Mouse (Mus musculus) midbrain, embryonic 10.5 days (tissue): ENCODE measurements at regions not wholly inside any gene's neighbourhood (a gene's known extent, or its start where the extent isn't known, plus 50 kb on each side); places are given as distances from the start of the nearest gene placed in this dataset.
A peak's percentile ranks its signal among the peaks of the same experiment; 100 is the strongest.

Experiments
- DNase-seq: peaks from one replicate; pipeline ENCODE4 v3.0.0-alpha.2; 2017; ENCODE audit warnings: low spot score
- H3K27ac ChIP-seq: fragments of 300-500 bp; sonication (generic); replicated peaks from 2 replicates; pipeline ENCODE4 v1.5.1; 2016; ENCODE audit warnings: mild to moderate bottlenecking
- H3K27me3 ChIP-seq: fragments of 300-500 bp; sonication (generic); 2 replicates; pipeline ENCODE4 v1.6.1; 2016; ENCODE audit warnings: low read depth, mild to moderate bottlenecking; ENCODE audit not compliant: poor library complexity, severe bottlenecking
- H3K36me3 ChIP-seq: fragments of 300-500 bp; sonication (generic); 2 replicates; pipeline ENCODE4 v1.6.1; 2016; ENCODE audit warnings: mild to moderate bottlenecking, moderate library complexity
- H3K4me1 ChIP-seq: fragments of 300-500 bp; sonication (generic); 2 replicates; pipeline ENCODE4 v1.6.1; 2016
- H3K4me3 ChIP-seq: fragments of 300-500 bp; sonication (generic); 2 replicates; pipeline ENCODE4 v1.5.1; 2016; ENCODE audit warnings: mild to moderate bottlenecking, moderate library complexity
- H3K9me3 ChIP-seq: fragments of 300-500 bp; sonication (generic); replicated peaks from 2 replicates; pipeline ENCODE4 v1.6.1; 2016; ENCODE audit warnings: mild to moderate bottlenecking
- WGBS: fragments of 180-500 bp; shearing (Covaris S2); methylation state at CpG from one replicate; pipeline ENCODE4 v1.1.7; 2016; 5-methylcytosine and 5-hydroxymethylcytosine counted together

GRCm38 (mm10) chr14:97431221-97431620 lies 738.3 kb downstream of the Dach1 start:
- 87% methylated on average over 3 of the region's 3 CpGs for WGBS
- Histone ChIP-seq H3K9me3 (no peaks in the 10 kb centered on the region), H3K4me3 (no peak overlapping the region), H3K27me3 (no peaks in the 10 kb centered on the region), H3K36me3 (no peaks in the 10 kb centered on the region), H3K27ac (no peak overlapping the region), H3K4me1 (no peaks in the 10 kb centered on the region)
- no peak for DNase-seq

- no peak overlapping the region for H3K4me3 ChIP-seq
- H3K27me3 ChIP-seq, result no peaks in the 10 kb centered on the region
- no peak for DNase-seq
- no peaks in the 10 kb centered on the region for H3K9me3 ChIP-seq
- no peaks in the 10 kb centered on the region for H3K36me3 ChIP-seq
- no peaks in the 10 kb centered on the region for H3K4me1 ChIP-seq
- WGBS, result 64% methylated on average over 3 of the region's 3 CpGs
- H3K27ac ChIP-seq, result no peak overlapping the region
Observed at GRCm38 (mm10) chr14:97403176-97403795, 766.3 kb downstream of the Dach1 start.

- Histone ChIP-seq H3K4me1 (peaks cover 12% of the 10 kb centered on the region; the same call in 1 of the 2 replicates), H3K27ac (peak overlapping the region; percentile 42; the same call in 1 of the 2 replicates), H3K4me3 (no peak overlapping the region), H3K27me3 (no peaks in the 10 kb centered on the region), H3K9me3 (no peaks in the 10 kb centered on the region), H3K36me3 (no peaks in the 10 kb centered on the region)
- DNase-seq, result no peak
- WGBS, result 73% methylated on average over 7 of the region's 7 CpGs
Observed at GRCm38 (mm10) chr14:97396385-97396784, 773.2 kb downstream of the Dach1 start.

GRCm38 (mm10) chr14:97395750-97396377 lies 773.7 kb downstream of the Dach1 start:
- DNase-seq, result no peak
- 72% methylated on average over 7 of the region's 7 CpGs for WGBS

GRCm38 (mm10) chr14:97389005-97389404 lies 780.6 kb downstream of the Dach1 start:
- DNase-seq, result no peak
- no peaks in the 10 kb centered on the region for H3K27me3 ChIP-seq
- no peaks in the 10 kb centered on the region for H3K4me1 ChIP-seq
- H3K36me3 ChIP-seq, result no peaks in the 10 kb centered on the region
- 70% methylated on average over 2 of the region's 2 CpGs for WGBS
- H3K9me3 ChIP-seq, result no peaks in the 10 kb centered on the region
- H3K4me3 ChIP-seq, result no peak overlapping the region
- H3K27ac ChIP-seq, result no peak overlapping the region

More at GRCm38 (mm10) chr14:97395750-97396377, 773.7 kb downstream of the Dach1 start:
- H3K4me3 ChIP-seq, result no peak overlapping the region
- peak overlapping the region; percentile 42; the same call in 1 of the 2 replicates for H3K27ac ChIP-seq
- no peaks in the 10 kb centered on the region for H3K27me3 ChIP-seq
- no peaks in the 10 kb centered on the region for H3K36me3 ChIP-seq
- no peaks in the 10 kb centered on the region for H3K9me3 ChIP-seq
- peaks cover 12% of the 10 kb centered on the region; the same call in 1 of the 2 replicates for H3K4me1 ChIP-seq

- no peak overlapping the region for H3K27ac ChIP-seq
- no peaks in the 10 kb centered on the region for H3K4me1 ChIP-seq
- no peaks in the 10 kb centered on the region for H3K9me3 ChIP-seq
- WGBS, result 79% methylated on average over 3 of the region's 3 CpGs
- H3K4me3 ChIP-seq, result no peak overlapping the region
- no peak for DNase-seq
- no peaks in the 10 kb centered on the region for H3K27me3 ChIP-seq
- no peaks in the 10 kb centered on the region for H3K36me3 ChIP-seq
Observed at GRCm38 (mm10) chr14:97380131-97380530, 789.4 kb downstream of the Dach1 start.

GRCm38 (mm10) chr14:97356915-97357314 lies 812.6 kb downstream of the Dach1 start:
- no peak overlapping the region for H3K4me3 ChIP-seq
- no peak for DNase-seq
- H3K4me1 ChIP-seq, result no peaks in the 10 kb centered on the region
- WGBS, result 89% methylated on average over 7 of the region's 7 CpGs
- H3K9me3 ChIP-seq, result no peaks in the 10 kb centered on the region
- no peaks in the 10 kb centered on the region for H3K27me3 ChIP-seq
- no peaks in the 10 kb centered on the region for H3K36me3 ChIP-seq
- no peak overlapping the region for H3K27ac ChIP-seq

GRCm38 (mm10) chr14:97347970-97348369 lies 821.6 kb downstream of the Dach1 start:
- no peaks in the 10 kb centered on the region for H3K4me1 ChIP-seq
- 78% methylated on average over 2 of the region's 2 CpGs for WGBS
- H3K9me3 ChIP-seq, result no peaks in the 10 kb centered on the region
- H3K27ac ChIP-seq, result no peak overlapping the region
- no peak overlapping the region for H3K4me3 ChIP-seq
- no peak for DNase-seq
- no peaks in the 10 kb centered on the region for H3K36me3 ChIP-seq
- H3K27me3 ChIP-seq, result no peaks in the 10 kb centered on the region

- Histone ChIP-seq H3K27ac (no peak overlapping the region), H3K4me3 (no peak overlapping the region), H3K27me3 (no peaks in the 10 kb centered on the region), H3K36me3 (no peaks in the 10 kb centered on the region), H3K4me1 (no peaks in the 10 kb centered on the region), H3K9me3 (no peaks in the 10 kb centered on the region)
- WGBS, result 6% methylated on average over 2 of the region's 2 CpGs
- DNase-seq, result no peak
Observed at GRCm38 (mm10) chr14:97331388-97331787, 812.5 kb upstream of the Klhl1 start.

- H3K27me3 ChIP-seq, result no peaks in the 10 kb centered on the region
- H3K4me3 ChIP-seq, result no peak overlapping the region
- no peaks in the 10 kb centered on the region for H3K4me1 ChIP-seq
- peaks cover 3% of the 10 kb centered on the region; the same call in 1 of the 2 replicates for H3K9me3 ChIP-seq
- 80% methylated on average over 3 of the region's 3 CpGs for WGBS
- H3K27ac ChIP-seq, result no peak overlapping the region
- no peaks in the 10 kb centered on the region for H3K36me3 ChIP-seq
- DNase-seq, result no peak
Observed at GRCm38 (mm10) chr14:97329979-97330378, 811.1 kb upstream of the Klhl1 start.

- 84% methylated on average over 4 of the region's 4 CpGs for WGBS
- DNase-seq, result no peak
- H3K27me3 ChIP-seq, result no peaks in the 10 kb centered on the region
- no peak overlapping the region for H3K4me3 ChIP-seq
- H3K4me1 ChIP-seq, result no peaks in the 10 kb centered on the region
- no peaks in the 10 kb centered on the region for H3K36me3 ChIP-seq
- H3K27ac ChIP-seq, result no peak overlapping the region
- no peaks in the 10 kb centered on the region for H3K9me3 ChIP-seq
Observed at GRCm38 (mm10) chr14:97293109-97293508, 774.2 kb upstream of the Klhl1 start.

- Histone ChIP-seq H3K4me3 (no peak overlapping the region), H3K27me3 (no peaks in the 10 kb centered on the region), H3K4me1 (no peaks in the 10 kb centered on the region), H3K9me3 (no peaks in the 10 kb centered on the region), H3K27ac (no peak overlapping the region), H3K36me3 (no peaks in the 10 kb centered on the region)
- DNase-seq, result no peak
Observed at GRCm38 (mm10) chr14:97287447-97287846, 768.5 kb upstream of the Klhl1 start.

GRCm38 (mm10) chr14:97258461-97258860 lies 739.6 kb upstream of the Klhl1 start:
- no peak for DNase-seq
- WGBS, result 61% methylated on average over 3 of the region's 3 CpGs
- no peaks in the 10 kb centered on the region for H3K9me3 ChIP-seq
- no peak overlapping the region for H3K27ac ChIP-seq
- H3K4me1 ChIP-seq, result no peaks in the 10 kb centered on the region
- H3K36me3 ChIP-seq, result no peaks in the 10 kb centered on the region
- no peaks in the 10 kb centered on the region for H3K27me3 ChIP-seq
- H3K4me3 ChIP-seq, result no peak overlapping the region
